Mouse (Mus musculus) layer of hippocampus, adult 9-10 months (tissue): ENCODE measurements at regions not wholly inside any gene's neighbourhood (a gene's known extent, or its start where the extent isn't known, plus 50 kb on each side); places are given as distances from the start of the nearest gene placed in this dataset.

Experiments used
- DNase-seq: peaks from one replicate; pipeline ENCODE4 v3.0.0; 2022; ENCODE audit warnings: low spot score

- DNase-seq: no peak
These were observed 739.1 kb upstream of the Cdh10 start for GRCm38 (mm10) chr15:18079644-18080043.
